Mouse (Mus musculus): ENCODE data around the gene Accsl.

DNA sequence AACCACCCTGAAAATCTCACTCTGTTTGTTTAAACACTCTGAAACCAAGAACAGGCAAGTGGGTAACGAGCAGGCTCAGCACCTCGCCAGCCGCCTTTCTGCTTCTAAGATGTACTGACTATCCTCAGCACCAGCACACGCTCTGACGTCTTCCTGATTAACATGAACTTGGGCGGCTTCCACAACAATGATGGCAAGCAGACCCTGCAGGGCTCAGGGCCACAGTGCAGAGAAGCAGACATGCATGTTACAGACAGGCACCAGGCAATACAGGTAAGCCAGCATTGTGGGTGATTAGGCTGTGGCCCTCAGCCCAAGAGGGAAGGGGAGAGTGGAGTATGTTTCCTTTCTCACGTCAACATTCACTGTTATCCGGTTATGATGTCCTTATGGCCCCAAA is 61.5 kb downstream of the Accsl start:
- no peak for TF ChIP-seq REST (IDR thresholded peaks at IDR 0.05; ENCODE audit: insufficient read depth, insufficient read length)
- no peak for TF ChIP-seq TCF12 (IDR thresholded peaks at IDR 0.05; ENCODE audit: insufficient read depth, poor library complexity, severe bottlenecking)
- TF ChIP-seq POLR2A (IDR thresholded peaks at IDR 0.05; ENCODE audit: insufficient read length, low read depth), result no peak
- TF ChIP-seq MAX (IDR thresholded peaks at IDR 0.05; ENCODE audit: low read depth), result no peak
